Mouse (Mus musculus) intestine, embryonic 16.5 days (tissue): ENCODE measurements at regions not wholly inside any gene's neighbourhood (a gene's known extent, or its start where the extent isn't known, plus 50 kb on each side); places are given as distances from the start of the nearest gene placed in this dataset.

Experiments used
- ATAC-seq: fragments of 200-750 bp; cut with Nextera tagmentation; 2 replicates; pipeline ENCODE4 v1.8.0; 2017; ENCODE audit warnings: moderate TSS enrichment, moderate library complexity
- H3K27ac ChIP-seq: fragments of 300-500 bp; sonication (generic); 2 replicates; pipeline ENCODE4 v1.5.1; 2014; ENCODE audit warnings: mild to moderate bottlenecking, low read length
- H3K27me3 ChIP-seq: fragments of 300-500 bp; sonication (generic); replicated peaks from 2 replicates; pipeline ENCODE4 v1.6.1; 2014; ENCODE audit warnings: low read length, control low read depth, mixed read lengths; ENCODE audit not compliant: control insufficient read depth, insufficient read depth
- H3K36me3 ChIP-seq: fragments of 300-500 bp; sonication (generic); 2 replicates; pipeline ENCODE4 v1.6.1; 2014; ENCODE audit warnings: low read length, control low read depth; ENCODE audit not compliant: control insufficient read depth, insufficient read depth
- H3K4me1 ChIP-seq: fragments of 300-500 bp; sonication (generic); 2 replicates; pipeline ENCODE4 v1.6.1; 2014; ENCODE audit warnings: low read length, control low read depth, mixed read lengths; ENCODE audit not compliant: control insufficient read depth, insufficient read depth
- H3K4me2 ChIP-seq: fragments of 300-500 bp; sonication (generic); 2 replicates; pipeline ENCODE4 v1.6.1; 2014; ENCODE audit warnings: low read depth, low read length, control low read depth
- H3K4me3 ChIP-seq: fragments of 300-500 bp; sonication (generic); 2 replicates; pipeline ENCODE4 v1.5.1; 2014; ENCODE audit warnings: mild to moderate bottlenecking, low read length
- H3K9ac ChIP-seq: fragments of 300-500 bp; sonication (generic); 2 replicates; pipeline ENCODE4 v1.6.1; 2014; ENCODE audit warnings: low read depth, low read length
- H3K9me3 ChIP-seq: fragments of 300-500 bp; sonication (generic); 2 replicates; pipeline ENCODE4 v1.6.1; 2016; ENCODE audit warnings: low read length, control low read depth; ENCODE audit not compliant: control insufficient read depth
- WGBS: fragments of 180-500 bp; shearing (Covaris S2); extraction: QIAGEN DNeasy Blood & Tissue Kit; methylation state at CpG from one replicate; pipeline ENCODE4 v1.1.7; 2014; 5-methylcytosine and 5-hydroxymethylcytosine counted together

- no peak for ATAC-seq
- Histone ChIP-seq H3K36me3 (no peaks in the 10 kb centered on the region), H3K4me2 (no peak overlapping the region), H3K27me3 (no peaks in the 10 kb centered on the region), H3K9ac (no peak overlapping the region), H3K4me3 (no peak overlapping the region), H3K4me1 (no peaks in the 10 kb centered on the region), H3K27ac (no peak overlapping the region), H3K9me3 (no peaks in the 10 kb centered on the region)
- 58% methylated on average over 3 of the region's 3 CpGs for WGBS
These were observed 3321.1 kb upstream of the Gm7489 start for GRCm38 (mm10) chr15:50563611-50564010.

GRCm38 (mm10) chr15:50580811-50581210 lies 3303.9 kb upstream of the Gm7489 start:
- H3K4me2 ChIP-seq, result no peak overlapping the region
- ATAC-seq, result no peak
- WGBS, result 90% methylated on average over 5 of the region's 5 CpGs

GRCm38 (mm10) chr15:50583951-50584350 lies 3300.8 kb upstream of the Gm7489 start:
- Histone ChIP-seq H3K4me2 (no peak overlapping the region), H3K9ac (no peak overlapping the region), H3K4me1 (no peaks in the 10 kb centered on the region), H3K9me3 (no peaks in the 10 kb centered on the region), H3K27ac (no peak overlapping the region), H3K27me3 (no peaks in the 10 kb centered on the region), H3K4me3 (no peak overlapping the region), H3K36me3 (no peaks in the 10 kb centered on the region)
- no peak for ATAC-seq

More at GRCm38 (mm10) chr15:50580811-50581210, 3303.9 kb upstream of the Gm7489 start:
- Histone ChIP-seq H3K9ac (no peak overlapping the region), H3K9me3 (no peaks in the 10 kb centered on the region), H3K36me3 (no peaks in the 10 kb centered on the region), H3K27me3 (no peaks in the 10 kb centered on the region), H3K4me1 (no peaks in the 10 kb centered on the region), H3K4me3 (no peak overlapping the region), H3K27ac (no peak overlapping the region)

- no peaks in the 10 kb centered on the region for H3K27me3 ChIP-seq
- H3K4me1 ChIP-seq, result no peaks in the 10 kb centered on the region
- no peak overlapping the region for H3K4me3 ChIP-seq
- no peak overlapping the region for H3K9ac ChIP-seq
- WGBS, result 69% methylated on average over 6 of the region's 6 CpGs
- H3K4me2 ChIP-seq, result no peak overlapping the region
- no peak overlapping the region for H3K27ac ChIP-seq
- no peaks in the 10 kb centered on the region for H3K9me3 ChIP-seq
- no peaks in the 10 kb centered on the region for H3K36me3 ChIP-seq
- no peak for ATAC-seq
These were observed 3299.2 kb upstream of the Gm7489 start for GRCm38 (mm10) chr15:50585496-50585895.
